Mouse (Mus musculus) frontal cortex, postnatal 14 days (tissue): Measurements from ENCODE around the gene Ift43.

Source experiments
- DNase-seq, 2 experiments: peaks; one replicate each; pipeline ENCODE4 v3.0.0; 2022; ENCODE audit warnings: low spot score in 2 of 2

Gene Ift43

GRCm38 (mm10) chr12:86173314-86173713 is 91.0 kb downstream of the Ift43 start:
- DNase-seq: no peak

GRCm38 (mm10) chr12:86174369-86174768 is 92.0 kb downstream of the Ift43 start:
- DNase-seq: no peak

DNA sequence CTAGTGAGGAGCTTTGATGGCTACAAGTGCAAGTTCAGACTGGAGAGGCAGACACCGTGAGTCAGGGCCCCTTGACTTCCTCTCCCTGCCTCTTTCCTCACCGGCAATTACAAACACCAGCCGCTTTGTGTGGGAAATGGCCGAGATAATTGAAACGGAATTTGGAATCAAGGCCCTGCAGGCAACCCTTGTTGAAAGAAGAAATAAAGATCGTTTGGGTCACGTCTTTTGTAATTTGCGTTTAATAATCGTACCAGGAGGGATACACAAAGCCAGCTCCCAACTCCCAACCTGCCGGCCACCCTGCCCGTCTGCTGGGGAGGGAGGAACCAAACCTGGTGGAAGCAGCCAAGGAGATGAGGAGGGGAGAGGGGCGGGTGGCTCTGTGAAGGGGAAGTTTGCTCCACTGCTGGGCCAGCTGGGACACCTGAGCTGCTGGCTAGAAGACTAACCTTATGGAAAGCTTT is 93.2 kb downstream of the Ift43 start:
- DNase-seq: no peak

GRCm38 (mm10) chr12:86176675-86177339 is 94.5 kb downstream of the Ift43 start:
- DNase-seq: no peak

GRCm38 (mm10) chr12:86179266-86179665 is 96.9 kb downstream of the Ift43 start:
- DNase-seq: no peak

DNA sequence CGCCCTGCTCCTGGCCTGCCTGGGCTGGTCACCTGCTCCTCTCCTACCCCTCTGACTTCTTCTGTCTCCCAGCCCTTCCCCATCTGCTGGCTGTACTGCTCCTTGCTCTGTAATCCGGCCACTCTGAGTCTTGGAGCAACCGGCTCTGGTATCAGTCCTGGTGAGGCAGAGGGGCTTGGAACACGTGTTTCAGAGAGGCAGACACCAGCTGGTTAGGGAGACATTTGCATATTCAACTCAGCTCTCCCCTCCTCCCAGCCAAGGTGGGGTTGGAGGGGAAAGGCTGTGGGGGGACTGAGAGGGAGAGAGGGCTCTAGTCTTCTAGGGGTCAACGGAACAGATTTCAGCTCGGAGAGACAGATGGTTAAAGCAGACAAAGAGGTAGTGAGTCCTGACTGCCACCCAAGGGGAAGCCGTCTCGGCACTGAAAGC is 99.0 kb downstream of the Ift43 start:
- no peak for DNase-seq

DNA sequence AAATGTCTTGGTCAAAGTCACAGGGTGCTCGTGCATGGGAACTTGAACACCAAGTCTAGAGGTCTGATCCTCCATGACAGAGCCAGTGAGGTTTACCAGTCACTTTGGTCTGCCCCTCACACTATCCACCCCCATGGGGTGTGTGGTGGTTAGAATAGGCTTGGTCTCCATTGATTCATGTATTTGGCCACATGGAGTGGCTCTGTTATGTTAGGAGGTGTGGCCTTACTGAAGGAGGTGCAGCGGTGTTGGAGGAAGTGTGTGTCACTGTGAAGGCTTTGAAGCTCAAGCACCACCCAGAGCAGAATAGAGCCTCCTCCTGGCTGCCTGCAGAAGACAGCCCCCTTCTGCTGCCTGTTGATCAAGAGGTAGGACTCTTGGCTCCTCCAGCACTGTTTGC is 99.5 kb downstream of the Ift43 start:
- no peak for DNase-seq

- DNase-seq: no peak
Observed at GRCm38 (mm10) chr12:86182414-86182813, 100.1 kb downstream of the Ift43 start.

- DNase-seq: no peak
Observed at GRCm38 (mm10) chr12:86188161-86188560, 105.8 kb downstream of the Ift43 start.

GRCm38 (mm10) chr12:86189601-86190323 is 107.4 kb downstream of the Ift43 start:
- DNase-seq: no peak

GRCm38 (mm10) chr12:86192036-86192449 is 109.7 kb downstream of the Ift43 start:
- DNase-seq: no peak

GRCm38 (mm10) chr12:86196944-86197343 is 114.6 kb downstream of the Ift43 start:
- DNase-seq: no peak

DNA sequence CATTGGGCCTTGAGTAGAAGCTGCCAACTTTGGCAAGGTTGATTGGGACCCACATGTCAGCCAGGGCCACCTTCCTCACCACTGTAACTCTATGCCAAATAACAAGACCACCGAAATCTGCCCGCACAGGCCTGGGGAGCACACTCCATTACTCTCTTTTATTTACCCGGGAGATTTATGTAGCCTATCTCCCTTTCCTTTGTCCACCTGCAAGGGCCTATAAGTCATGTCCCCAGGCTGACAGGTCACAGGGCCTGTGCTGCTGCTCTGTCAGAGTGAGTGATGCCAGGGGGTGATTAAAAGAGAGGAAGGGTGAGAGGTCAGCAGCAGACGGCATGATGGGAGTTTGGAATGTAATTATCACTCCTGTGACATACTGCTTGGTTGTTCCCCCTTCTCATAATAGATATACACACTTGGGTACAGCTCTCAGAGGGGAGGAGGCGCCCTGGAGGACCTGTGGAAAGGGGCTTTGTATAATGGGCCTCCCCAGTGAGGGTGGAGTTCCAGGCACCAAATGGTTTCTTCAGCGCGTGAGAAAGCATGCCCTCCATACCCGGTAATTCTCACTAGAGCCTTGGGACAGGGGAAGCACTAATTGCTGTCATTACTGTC is 121.2 kb downstream of the Ift43 start:
- DNase-seq: no peak

GRCm38 (mm10) chr12:86211099-86211520 is 128.8 kb downstream of the Ift43 start:
- DNase-seq: no peak
